Mouse (Mus musculus): ENCODE measurements at regions not wholly inside any gene's neighbourhood (a gene's known extent, or its start where the extent isn't known, plus 50 kb on each side); places are given as distances from the start of the nearest gene placed in this dataset.

GRCm38 (mm10) chr4:131491960-131492359 is 346.1 kb downstream of the Ptpru start:
- Histone ChIP-seq H3K9ac (no peak overlapping the region), H3K4me3 (no peak overlapping the region), H3K4me1 (replicated peaks) (peaks cover 8% of the 10 kb centered on the region; the same call in 1 of the 2 replicates), H3K27ac (no peak overlapping the region), H3K36me3 (no peaks in the 10 kb centered on the region), H3K9me3 (replicated peaks) (no peaks in the 10 kb centered on the region), H3K4me2 (no peak overlapping the region), H3K27me3 (peaks cover 43% of the 10 kb centered on the region)
- 47% methylated on average over 4 of the region's 4 CpGs for WGBS
- ATAC-seq (replicated peaks; ENCODE audit: insufficient number of reproducible peaks, insufficient read depth, low FRiP score, low read depth), result no peak

GRCm38 (mm10) chr4:131493726-131494125 is 344.4 kb downstream of the Ptpru start:
- Histone ChIP-seq H3K9me3 (replicated peaks) (no peaks in the 10 kb centered on the region), H3K36me3 (no peaks in the 10 kb centered on the region), H3K4me2 (no peak overlapping the region), H3K4me1 (replicated peaks) (0 out of 2 replicates have a peak, but pooled peaks cover 5% of the 10 kb centered on the region), H3K9ac (no peak overlapping the region), H3K27ac (no peak overlapping the region), H3K27me3 (peaks cover 39% of the 10 kb centered on the region), H3K4me3 (no peak overlapping the region)
- WGBS, result 49% methylated on average over 4 of the region's 4 CpGs
- no peak for ATAC-seq (replicated peaks; ENCODE audit: insufficient number of reproducible peaks, insufficient read depth, low FRiP score, low read depth)

GRCm38 (mm10) chr4:131496900-131497299 is 341.2 kb downstream of the Ptpru start:
- Histone ChIP-seq H3K36me3 (no peaks in the 10 kb centered on the region), H3K27ac (no peak overlapping the region), H3K4me3 (no peak overlapping the region), H3K4me2 (no peak overlapping the region), H3K4me1 (replicated peaks) (no peaks in the 10 kb centered on the region), H3K9ac (no peak overlapping the region), H3K9me3 (replicated peaks) (no peaks in the 10 kb centered on the region), H3K27me3 (peaks cover 21% of the 10 kb centered on the region)
- 53% methylated on average over 5 of the region's 5 CpGs for WGBS
- ATAC-seq (replicated peaks; ENCODE audit: insufficient number of reproducible peaks, insufficient read depth, low FRiP score, low read depth), result no peak

GRCm38 (mm10) chr4:131500928-131501650 is 337.0 kb downstream of the Ptpru start:
- no peak for ATAC-seq (replicated peaks; ENCODE audit: insufficient number of reproducible peaks, insufficient read depth, low FRiP score, low read depth)
- Histone ChIP-seq H3K9me3 (replicated peaks) (no peaks in the 10 kb centered on the region), H3K4me3 (no peak overlapping the region), H3K27me3 (no peaks in the 10 kb centered on the region), H3K9ac (no peak overlapping the region), H3K36me3 (no peaks in the 10 kb centered on the region), H3K4me1 (replicated peaks) (no peaks in the 10 kb centered on the region), H3K27ac (no peak overlapping the region), H3K4me2 (no peak overlapping the region)
- WGBS, result 65% methylated on average over 10 of the region's 10 CpGs

GRCm38 (mm10) chr4:131508154-131508553 is 329.9 kb downstream of the Ptpru start:
- no peak for ATAC-seq (replicated peaks; ENCODE audit: insufficient number of reproducible peaks, insufficient read depth, low FRiP score, low read depth)
- H3K4me3 ChIP-seq, result no peak overlapping the region
- no peak overlapping the region for H3K27ac ChIP-seq
- H3K9me3 ChIP-seq (replicated peaks), result no peaks in the 10 kb centered on the region
- WGBS, result 43% methylated on average over 7 of the region's 7 CpGs
- no peaks in the 10 kb centered on the region for H3K4me1 ChIP-seq (replicated peaks)
- H3K9ac ChIP-seq, result no peak overlapping the region
- no peak overlapping the region for H3K4me2 ChIP-seq
- H3K27me3 ChIP-seq, result no peaks in the 10 kb centered on the region
- no peaks in the 10 kb centered on the region for H3K36me3 ChIP-seq

- H3K27ac ChIP-seq, result no peak overlapping the region
- no peak overlapping the region for H3K4me3 ChIP-seq
- 61% methylated on average over 3 of the region's 3 CpGs for WGBS
- ATAC-seq (replicated peaks; ENCODE audit: insufficient number of reproducible peaks, insufficient read depth, low FRiP score, low read depth), result no peak
- no peak overlapping the region for H3K9ac ChIP-seq
- H3K4me1 ChIP-seq (replicated peaks), result no peaks in the 10 kb centered on the region
- no peak overlapping the region for H3K4me2 ChIP-seq
- no peaks in the 10 kb centered on the region for H3K9me3 ChIP-seq (replicated peaks)
- H3K36me3 ChIP-seq, result no peaks in the 10 kb centered on the region
- peaks cover 11% of the 10 kb centered on the region for H3K27me3 ChIP-seq
Observed at GRCm38 (mm10) chr4:131511586-131511985, 326.5 kb downstream of the Ptpru start.

GRCm38 (mm10) chr4:131512768-131513167 is 325.3 kb downstream of the Ptpru start:
- H3K4me2 ChIP-seq, result no peak overlapping the region
- no peak overlapping the region for H3K27ac ChIP-seq
- no peaks in the 10 kb centered on the region for H3K36me3 ChIP-seq
- 57% methylated on average over 7 of the region's 7 CpGs for WGBS
- peaks cover 11% of the 10 kb centered on the region for H3K27me3 ChIP-seq
- no peak overlapping the region for H3K4me3 ChIP-seq
- H3K4me1 ChIP-seq (replicated peaks), result no peaks in the 10 kb centered on the region
- no peak overlapping the region for H3K9ac ChIP-seq
- H3K9me3 ChIP-seq (replicated peaks), result no peaks in the 10 kb centered on the region
- no peak for ATAC-seq (replicated peaks; ENCODE audit: insufficient number of reproducible peaks, insufficient read depth, low FRiP score, low read depth)

- Histone ChIP-seq H3K4me2 (no peak overlapping the region), H3K36me3 (no peaks in the 10 kb centered on the region), H3K27ac (no peak overlapping the region), H3K27me3 (no peaks in the 10 kb centered on the region), H3K9me3 (replicated peaks) (no peaks in the 10 kb centered on the region), H3K4me3 (no peak overlapping the region), H3K4me1 (replicated peaks) (no peaks in the 10 kb centered on the region), H3K9ac (no peak overlapping the region)
- 79% methylated on average over 10 of the region's 10 CpGs for WGBS
- no peak for ATAC-seq (replicated peaks; ENCODE audit: insufficient number of reproducible peaks, insufficient read depth, low FRiP score, low read depth)
Observed at GRCm38 (mm10) chr4:131520636-131521306, 317.3 kb downstream of the Ptpru start.

GRCm38 (mm10) chr4:131521307-131521651 is 316.8 kb downstream of the Ptpru start:
- Histone ChIP-seq H3K36me3 (no peaks in the 10 kb centered on the region), H3K9ac (no peak overlapping the region), H3K4me3 (no peak overlapping the region), H3K9me3 (replicated peaks) (no peaks in the 10 kb centered on the region), H3K4me1 (replicated peaks) (no peaks in the 10 kb centered on the region), H3K27ac (no peak overlapping the region), H3K27me3 (no peaks in the 10 kb centered on the region), H3K4me2 (no peak overlapping the region)
- ATAC-seq (replicated peaks; ENCODE audit: insufficient number of reproducible peaks, insufficient read depth, low FRiP score, low read depth), result no peak
- whole genome bisulfite sequencing, result 46% methylated on average over 8 of the region's 8 CpGs

- H3K27me3 ChIP-seq, result no peaks in the 10 kb centered on the region
- no peaks in the 10 kb centered on the region for H3K9me3 ChIP-seq (replicated peaks)
- no peak overlapping the region for H3K27ac ChIP-seq
- no peak overlapping the region for H3K4me3 ChIP-seq
- H3K4me1 ChIP-seq (replicated peaks), result no peaks in the 10 kb centered on the region
- no peak for ATAC-seq (replicated peaks; ENCODE audit: insufficient number of reproducible peaks, insufficient read depth, low FRiP score, low read depth)
- no peak overlapping the region for H3K4me2 ChIP-seq
- no peaks in the 10 kb centered on the region for H3K36me3 ChIP-seq
- 81% methylated on average over 3 of the region's 3 CpGs for WGBS
- H3K9ac ChIP-seq, result no peak overlapping the region
Observed at GRCm38 (mm10) chr4:131525236-131525635, 312.9 kb downstream of the Ptpru start.

- Histone ChIP-seq H3K9ac (no peak overlapping the region), H3K27me3 (no peaks in the 10 kb centered on the region), H3K4me1 (replicated peaks) (no peaks in the 10 kb centered on the region), H3K4me3 (no peak overlapping the region), H3K9me3 (replicated peaks) (no peaks in the 10 kb centered on the region), H3K4me2 (no peak overlapping the region), H3K36me3 (no peaks in the 10 kb centered on the region), H3K27ac (no peak overlapping the region)
- 69% methylated on average over 5 of the region's 5 CpGs for WGBS
- no peak for ATAC-seq (replicated peaks; ENCODE audit: insufficient number of reproducible peaks, insufficient read depth, low FRiP score, low read depth)
Observed at GRCm38 (mm10) chr4:131530491-131530890, 307.6 kb downstream of the Ptpru start.

GRCm38 (mm10) chr4:131531003-131531402 is 307.1 kb downstream of the Ptpru start:
- no peak overlapping the region for H3K4me2 ChIP-seq
- WGBS, result 62% methylated on average over 8 of the region's 8 CpGs
- no peak overlapping the region for H3K27ac ChIP-seq
- no peak for ATAC-seq (replicated peaks; ENCODE audit: insufficient number of reproducible peaks, insufficient read depth, low FRiP score, low read depth)
- H3K36me3 ChIP-seq, result no peaks in the 10 kb centered on the region
- no peak overlapping the region for H3K9ac ChIP-seq
- H3K4me1 ChIP-seq (replicated peaks), result no peaks in the 10 kb centered on the region
- H3K27me3 ChIP-seq, result no peaks in the 10 kb centered on the region
- H3K9me3 ChIP-seq (replicated peaks), result no peaks in the 10 kb centered on the region
- H3K4me3 ChIP-seq, result no peak overlapping the region

All from heart, embryonic 15.5 days (tissue).